Mouse (Mus musculus) lung, embryonic 16.5 days (tissue): ENCODE results near the gene Sorl1. TPM values are rescaled to one million over a fixed set of nuclear protein-coding genes. Genes with fewer than 3 reads are reported as not detected.
A peak's percentile ranks its signal among the peaks of the same experiment; 100 is the strongest.

ENCODE experiments used
- ATAC-seq: fragments of 200-750 bp; cut with Nextera tagmentation; 2 replicates; pipeline ENCODE4 v1.8.0; 2017; ENCODE audit warnings: low read depth, mild to moderate bottlenecking, moderate library complexity
- H3K27ac ChIP-seq: fragments of 300-500 bp; sonication (generic); 2 replicates; pipeline ENCODE4 v1.5.1; 2014; ENCODE audit warnings: mild to moderate bottlenecking, control low read depth, low read length
- H3K27me3 ChIP-seq: fragments of 300-500 bp; sonication (generic); 2 replicates; pipeline ENCODE4 v1.6.1; 2014; ENCODE audit warnings: low read depth, low read length, mixed read lengths; ENCODE audit not compliant: control insufficient read depth, insufficient read depth
- H3K36me3 ChIP-seq: fragments of 300-500 bp; sonication (generic); 2 replicates; pipeline ENCODE4 v1.6.1; 2014; ENCODE audit warnings: low read length; ENCODE audit not compliant: control insufficient read depth, insufficient read depth
- H3K4me1 ChIP-seq: fragments of 300-500 bp; sonication (generic); replicated peaks from 2 replicates; pipeline ENCODE4 v1.6.1; 2014; ENCODE audit warnings: low read length, mixed read lengths; ENCODE audit not compliant: control insufficient read depth, insufficient read depth
- H3K4me2 ChIP-seq: fragments of 300-500 bp; sonication (generic); 2 replicates; pipeline ENCODE4 v1.6.1; 2014; ENCODE audit warnings: low read depth, low read length, control low read depth
- H3K4me3 ChIP-seq: fragments of 300-500 bp; sonication (generic); 2 replicates; pipeline ENCODE4 v1.5.1; 2014; ENCODE audit warnings: mild to moderate bottlenecking, low read length, control low read depth
- H3K9ac ChIP-seq: fragments of 300-500 bp; sonication (generic); 2 replicates; pipeline ENCODE4 v1.6.1; 2014; ENCODE audit warnings: low read length, control low read depth
- H3K9me3 ChIP-seq: fragments of 300-500 bp; sonication (generic); 2 replicates; pipeline ENCODE4 v1.6.1; 2016; ENCODE audit warnings: low read length; ENCODE audit not compliant: control insufficient read depth
- WGBS: fragments of 180-500 bp; shearing (Covaris S2); extraction: QIAGEN DNeasy Blood & Tissue Kit; methylation state at CpG from one replicate; pipeline ENCODE4 v1.1.7; 2014; 5-methylcytosine and 5-hydroxymethylcytosine counted together
- polyA plus RNA-seq: library from polyadenylated mRNA; unstranded; fragments of >200 nt; fragmentation: Nextera tagmentation; extraction: Ambion mirVana; gene quantifications from 2 replicates; pipeline ENCODE4 v1.2.1, GENCODE M21; 2015

Sorl1 gene
- polyA plus RNA-seq: 11.8 and 13.8 TPM in 2 replicates

GRCm38 (mm10) chr9:42123713-42124576, at the start of gene Sorl1:
TSS of gene Sorl1 (minus strand) at chr9:42124297.
- peak within 1 kb of the TSS; percentile 77 for H3K27ac ChIP-seq
- no peaks in the 10 kb centered on the region for H3K36me3 ChIP-seq
- peak within 1 kb of the TSS; percentile 75 for H3K4me3 ChIP-seq
- ATAC-seq: peak; percentile 91
- peak within 1 kb of the TSS; percentile 81 for H3K9ac ChIP-seq
- no peaks in the 10 kb centered on the region; the same call in 1 of the 2 replicates for H3K27me3 ChIP-seq
- peaks cover 7% of the 10 kb centered on the region for H3K4me1 ChIP-seq
- peak within 1 kb of the TSS; percentile 92 for H3K4me2 ChIP-seq
- WGBS: under 1% methylated on average over 51 of the region's 94 CpGs
- H3K9me3 ChIP-seq: no peaks in the 10 kb centered on the region

DNA sequence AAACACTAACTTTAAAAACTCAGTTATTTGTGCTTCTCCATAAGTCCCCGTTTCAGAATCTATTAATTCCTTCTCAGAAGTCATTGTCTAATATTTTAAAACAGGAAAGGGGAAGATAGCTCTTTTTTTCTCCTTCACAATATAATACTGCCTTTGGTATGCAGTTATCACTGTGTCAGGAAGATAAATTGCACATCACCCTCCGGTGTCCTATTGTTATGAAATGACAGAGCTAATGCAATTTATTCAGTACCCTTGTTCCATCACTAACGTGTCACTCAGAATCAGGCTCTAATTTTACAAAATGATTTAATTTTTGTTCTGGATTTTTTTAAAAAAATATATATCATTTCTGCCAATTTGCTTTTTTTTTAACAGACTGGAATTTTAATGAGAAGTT, 49.7 kb upstream of the Sorl1 start:
- Histone ChIP-seq H3K9me3 (no peaks in the 10 kb centered on the region), H3K4me3 (no peak overlapping the region), H3K4me1 (no peaks in the 10 kb centered on the region), H3K27ac (no peak overlapping the region), H3K27me3 (no peaks in the 10 kb centered on the region), H3K4me2 (no peak overlapping the region), H3K36me3 (no peaks in the 10 kb centered on the region), H3K9ac (no peak overlapping the region)
- 57% methylated on average over 3 of the region's 3 CpGs for WGBS
- no peak for ATAC-seq

DNA sequence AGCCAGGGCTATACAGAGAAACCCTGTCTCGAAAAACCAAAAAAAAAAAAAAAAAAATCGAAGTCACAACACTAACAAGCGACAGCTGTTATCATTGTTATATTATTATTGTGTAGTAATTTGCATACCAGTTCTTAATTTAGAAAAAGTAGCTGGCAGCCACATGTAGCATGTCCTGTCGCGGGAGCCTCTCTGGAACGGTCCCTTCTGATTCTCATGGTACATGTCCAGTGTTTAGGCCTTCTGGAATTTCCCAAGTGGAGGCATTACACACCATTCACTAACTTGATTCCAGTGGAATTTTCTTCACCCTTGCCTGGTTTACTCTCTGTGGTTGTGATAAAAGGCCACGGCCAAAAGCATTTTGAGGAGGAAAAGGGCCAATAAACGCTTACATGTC, 45.4 kb upstream of the Sorl1 start:
- Histone ChIP-seq H3K9me3 (peaks cover 2% of the 10 kb centered on the region; the same call in 1 of the 2 replicates), H3K4me1 (no peaks in the 10 kb centered on the region), H3K27me3 (no peaks in the 10 kb centered on the region), H3K4me2 (no peak overlapping the region), H3K4me3 (no peak overlapping the region), H3K36me3 (no peaks in the 10 kb centered on the region), H3K9ac (no peak overlapping the region), H3K27ac (no peak overlapping the region)
- ATAC-seq: no peak
- 83% methylated on average over 7 of the region's 8 CpGs for WGBS

GRCm38 (mm10) chr9:42169025-42169424, 44.9 kb upstream of the Sorl1 start:
- no peaks in the 10 kb centered on the region for H3K36me3 ChIP-seq
- no peak overlapping the region for H3K4me2 ChIP-seq
- peak; percentile 26; the same call in 1 of the 2 replicates for ATAC-seq
- no peak overlapping the region for H3K4me3 ChIP-seq
- no peak overlapping the region for H3K9ac ChIP-seq
- WGBS: 68% methylated on average over 7 of the region's 7 CpGs
- peaks cover 2% of the 10 kb centered on the region; the same call in 1 of the 2 replicates for H3K9me3 ChIP-seq
- no peak overlapping the region for H3K27ac ChIP-seq
- no peaks in the 10 kb centered on the region for H3K27me3 ChIP-seq
- no peaks in the 10 kb centered on the region for H3K4me1 ChIP-seq

- H3K36me3 ChIP-seq: no peaks in the 10 kb centered on the region
- H3K4me2 ChIP-seq: no peak overlapping the region
- H3K27ac ChIP-seq: no peak overlapping the region
- no peaks in the 10 kb centered on the region for H3K4me1 ChIP-seq
- H3K9me3 ChIP-seq: peaks cover 2% of the 10 kb centered on the region; the same call in 1 of the 2 replicates
- 63% methylated on average over 2 of the region's 2 CpGs for WGBS
- no peak overlapping the region for H3K9ac ChIP-seq
- no peak overlapping the region for H3K4me3 ChIP-seq
- ATAC-seq: no peak
- H3K27me3 ChIP-seq: no peaks in the 10 kb centered on the region
Measured at GRCm38 (mm10) chr9:42164930-42165329, 40.8 kb upstream of the Sorl1 start.

GRCm38 (mm10) chr9:42163011-42163410, 38.9 kb upstream of the Sorl1 start:
- Histone ChIP-seq H3K4me2 (no peak overlapping the region), H3K36me3 (no peaks in the 10 kb centered on the region), H3K9ac (no peak overlapping the region), H3K4me3 (no peak overlapping the region), H3K9me3 (peaks cover 2% of the 10 kb centered on the region; the same call in 1 of the 2 replicates), H3K27ac (no peak overlapping the region), H3K4me1 (no peaks in the 10 kb centered on the region), H3K27me3 (no peaks in the 10 kb centered on the region)
- ATAC-seq: no peak
- 80% methylated on average over 4 of the region's 4 CpGs for WGBS

DNA sequence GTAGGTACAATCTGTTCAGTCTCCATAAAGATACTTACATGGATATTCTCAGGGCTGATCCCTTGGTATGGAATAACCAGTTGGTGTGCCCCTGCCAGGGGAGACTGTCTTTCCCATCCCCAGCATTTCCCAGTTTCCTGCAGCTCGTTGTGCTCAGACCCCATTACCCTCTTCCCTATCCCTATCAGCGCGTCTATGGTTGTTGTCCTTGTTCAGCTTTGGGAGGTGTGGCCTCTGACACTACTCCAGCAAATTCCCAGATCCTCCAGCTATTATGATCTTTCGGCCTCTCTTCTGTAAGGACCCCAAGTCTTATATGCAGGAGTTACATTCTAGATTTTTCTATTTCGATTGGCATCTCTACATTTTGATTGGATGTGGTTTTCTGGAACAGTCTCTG, 35.3 kb upstream of the Sorl1 start:
- Histone ChIP-seq H3K27ac (no peak overlapping the region), H3K9me3 (no peaks in the 10 kb centered on the region), H3K9ac (no peak overlapping the region), H3K36me3 (no peaks in the 10 kb centered on the region), H3K4me2 (no peak overlapping the region), H3K4me1 (no peaks in the 10 kb centered on the region), H3K27me3 (no peaks in the 10 kb centered on the region), H3K4me3 (no peak overlapping the region)
- no peak for ATAC-seq
- 45% methylated on average over 5 of the region's 5 CpGs for WGBS

DNA sequence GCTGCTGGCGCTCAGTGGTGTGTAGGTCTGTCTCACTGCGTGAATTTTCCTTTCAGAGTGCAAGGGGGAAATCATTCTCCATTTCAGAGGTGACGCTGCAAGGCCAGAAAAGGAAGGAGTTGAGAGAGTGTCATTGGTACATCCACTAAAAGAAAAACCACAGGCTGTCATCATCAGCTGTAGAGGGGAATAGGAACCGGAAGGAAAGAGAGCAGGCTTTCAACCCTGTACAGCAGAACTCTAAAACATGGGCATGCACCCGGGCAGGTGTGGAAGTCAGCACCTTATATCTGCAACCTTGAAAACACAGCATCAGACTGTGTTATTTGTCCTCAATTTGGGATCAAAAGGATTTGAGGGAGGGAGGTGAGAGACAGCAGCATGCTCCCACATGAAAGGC, 34.6 kb upstream of the Sorl1 start:
- Histone ChIP-seq H3K4me1 (no peaks in the 10 kb centered on the region), H3K9ac (no peak overlapping the region), H3K36me3 (no peaks in the 10 kb centered on the region), H3K27ac (no peak overlapping the region), H3K27me3 (no peaks in the 10 kb centered on the region), H3K9me3 (no peaks in the 10 kb centered on the region), H3K4me2 (no peak overlapping the region), H3K4me3 (no peak overlapping the region)
- WGBS: 49% methylated on average over 5 of the region's 5 CpGs
- no peak for ATAC-seq

DNA sequence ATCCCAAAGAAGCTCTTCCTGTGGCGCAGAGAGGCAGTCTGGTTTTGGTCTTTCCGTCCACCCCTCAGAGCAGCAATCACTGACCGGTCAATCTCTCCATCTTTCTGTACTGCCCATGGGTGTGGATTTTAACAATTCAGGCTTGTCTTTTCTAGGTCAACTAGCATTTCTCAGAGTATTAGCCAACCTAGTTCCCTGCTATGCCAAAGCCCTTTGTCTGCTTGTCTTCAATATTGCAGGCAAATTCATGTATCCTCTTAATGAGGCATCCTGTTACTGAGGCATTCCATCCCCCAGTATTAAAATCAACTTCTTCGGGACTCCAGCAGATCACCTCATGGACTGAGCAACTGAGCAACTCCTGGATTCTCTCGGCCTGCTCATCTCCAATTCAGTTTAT, 33.9 kb upstream of the Sorl1 start:
- Histone ChIP-seq H3K36me3 (no peaks in the 10 kb centered on the region), H3K27me3 (no peaks in the 10 kb centered on the region), H3K9ac (no peak overlapping the region), H3K9me3 (no peaks in the 10 kb centered on the region), H3K4me2 (no peak overlapping the region), H3K4me1 (no peaks in the 10 kb centered on the region), H3K4me3 (no peak overlapping the region), H3K27ac (no peak overlapping the region)
- WGBS: 85% methylated on average over 5 of the region's 5 CpGs
- ATAC-seq: no peak
